13 mouse cellular contexts compared by ENCODE assay signal in the genomic region with DNA sequence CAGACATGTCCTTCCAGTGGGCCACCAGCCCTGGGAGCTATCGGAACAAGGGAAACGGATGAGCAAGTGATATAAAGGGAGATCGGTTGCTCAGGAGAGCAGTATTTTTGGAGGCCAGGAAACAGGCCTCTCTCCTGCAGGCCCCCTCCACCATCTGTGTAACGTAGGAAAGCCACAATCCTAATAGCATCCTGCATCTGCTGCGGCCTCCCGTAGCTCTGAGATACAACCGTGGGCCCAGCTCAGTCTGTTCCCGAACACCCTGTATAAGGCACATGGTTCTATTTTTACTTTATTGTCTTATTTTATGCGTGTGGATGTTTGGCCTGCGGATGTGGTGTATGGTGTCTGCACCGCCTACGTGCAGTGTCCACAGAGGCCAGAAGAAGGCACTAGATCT.
DNase-seq lines count a peak whose midpoint lies in the region; ATAC-seq and TF ChIP-seq lines count a peak whose summit lies in the region.
"Had no signal": no experiment of that assay in that cellular context is flagged by ENCODE, and none has a peak within 500 bp of the region (broad histone marks: within the 10 kb centered on the region; RNA-seq: fewer than 3 reads in every experiment).

No protein-coding gene starts in this region.

- H3K36me3 ChIP-seq in kidney, postnatal 0 days (ENCODE audit: insufficient read depth, low read length): no peaks in the 10 kb centered on the region
- no peaks in the 10 kb centered on the region for H3K36me3 ChIP-seq in kidney, adult 2 months (ENCODE audit: control insufficient read depth, insufficient read depth, low read length)
- H3K36me3 ChIP-seq in embryonic facial prominence, embryonic 13.5 days: no peaks in the 10 kb centered on the region
- H3K36me3 ChIP-seq in limb, embryonic 14.5 days (ENCODE audit: control insufficient read depth, insufficient read depth, low read length): no peaks in the 10 kb centered on the region
- H3K36me3 ChIP-seq: embryonic facial prominence, embryonic 15.5 days; hindbrain, embryonic 15.5 days; liver, embryonic 13.5 days had no signal

- H3K4me2 ChIP-seq in kidney, postnatal 0 days (ENCODE audit: low read length): no peak overlapping the region
- H3K4me2 ChIP-seq in embryonic facial prominence, embryonic 13.5 days: no peak overlapping the region
- no peak overlapping the region for H3K4me2 ChIP-seq in limb, embryonic 14.5 days (replicated peaks; ENCODE audit: low read depth, low read length, severe bottlenecking)
- H3K4me2 ChIP-seq: embryonic facial prominence, embryonic 15.5 days; hindbrain, embryonic 15.5 days; liver, embryonic 13.5 days had no signal

- TF ChIP-seq POLR2A in kidney, adult 2 months (IDR thresholded peaks at IDR 0.05; ENCODE audit: low read depth, low read length): no peak
- TF ChIP-seq POLR2A in limb, embryonic 14.5 days (IDR thresholded peaks at IDR 0.05; ENCODE audit: borderline replicate concordance, extremely low read depth, insufficient read depth, insufficient read length): no peak

- no peaks in the 10 kb centered on the region for H3K9me3 ChIP-seq in kidney, postnatal 0 days (replicated peaks; ENCODE audit: low read length)
- H3K9me3 ChIP-seq in embryonic facial prominence, embryonic 13.5 days: no peaks in the 10 kb centered on the region
- no peaks in the 10 kb centered on the region for H3K9me3 ChIP-seq in limb, embryonic 14.5 days (ENCODE audit: control insufficient read depth, low read length)
- H3K9me3 ChIP-seq: embryonic facial prominence, embryonic 15.5 days; hindbrain, embryonic 15.5 days; liver, embryonic 13.5 days had no signal

- no peaks in the 10 kb centered on the region for H3K27me3 ChIP-seq in kidney, postnatal 0 days (ENCODE audit: insufficient read depth, low read length)
- H3K27me3 ChIP-seq in kidney, adult 2 months (replicated peaks; ENCODE audit: control insufficient read depth, insufficient read depth, low read length): no peaks in the 10 kb centered on the region
- H3K27me3 ChIP-seq in embryonic facial prominence, embryonic 13.5 days: no peaks in the 10 kb centered on the region
- no peaks in the 10 kb centered on the region for H3K27me3 ChIP-seq in limb, embryonic 14.5 days (ENCODE audit: control insufficient read depth, insufficient read depth, low read length)
- H3K27me3 ChIP-seq: hindbrain, embryonic 15.5 days; liver, embryonic 13.5 days had no signal

- DNase-seq in kidney, postnatal 0 days (ENCODE audit: low spot score): no peak
- DNase-seq in kidney, adult 2 months: no peak
- peak; percentile 39 for DNase-seq in right cerebral cortex, postnatal 25 days
- DNase-seq in right cerebral cortex, postnatal 4 days: no peak
- no peak for DNase-seq in limb, embryonic 14.5 days (ENCODE audit: low spot score)
- no peak for DNase-seq in adrenal gland, postnatal 14 days
- DNase-seq in frontal cortex, postnatal 36 days (ENCODE audit: low spot score in 2 of 2): no peak
- DNase-seq: kidney, adult 9 months; liver, embryonic 13.5 days; lung, postnatal 14 days had no signal

- no peak overlapping the region for H3K27ac ChIP-seq in kidney, postnatal 0 days
- no peak overlapping the region for H3K27ac ChIP-seq in kidney, adult 2 months (ENCODE audit: insufficient read depth, low read depth, low read length)
- 0 out of 2 replicates have a peak overlapping the region, but pooled peaks have one; percentile 5 for H3K27ac ChIP-seq in embryonic facial prominence, embryonic 13.5 days
- peak overlapping the region; percentile 65 for H3K27ac ChIP-seq in limb, embryonic 14.5 days (replicated peaks; ENCODE audit: low read depth, low read length)
- H3K27ac ChIP-seq: embryonic facial prominence, embryonic 15.5 days; hindbrain, embryonic 15.5 days; liver, embryonic 13.5 days had no signal

- no peak overlapping the region for H3K4me3 ChIP-seq in kidney, postnatal 0 days (replicated peaks; ENCODE audit: low read depth, low read length)
- no peak overlapping the region for H3K4me3 ChIP-seq in kidney, adult 2 months (ENCODE audit: insufficient read depth, low read depth, low read length)
- no peak overlapping the region for H3K4me3 ChIP-seq in embryonic facial prominence, embryonic 13.5 days
- no peak overlapping the region for H3K4me3 ChIP-seq in limb, embryonic 14.5 days (replicated peaks; ENCODE audit: low read length)
- H3K4me3 ChIP-seq: embryonic facial prominence, embryonic 15.5 days; hindbrain, embryonic 15.5 days; liver, embryonic 13.5 days had no signal

- WGBS in kidney, postnatal 0 days: 90% methylated on average over 12 of the region's 12 CpGs
- WGBS in kidney, adult 2 months: 90% methylated on average over 12 of the region's 12 CpGs
- 80% methylated on average over 12 of the region's 12 CpGs for WGBS in embryonic facial prominence, embryonic 13.5 days
- WGBS in limb, embryonic 14.5 days: 50% methylated on average over 12 of the region's 12 CpGs

- H3K9ac ChIP-seq in kidney, postnatal 0 days (ENCODE audit: low read depth, low read length): no peak overlapping the region
- no peak overlapping the region for H3K9ac ChIP-seq in embryonic facial prominence, embryonic 13.5 days
- H3K9ac ChIP-seq in limb, embryonic 14.5 days (ENCODE audit: low read depth, low read length, severe bottlenecking): no peak overlapping the region
- H3K9ac ChIP-seq: embryonic facial prominence, embryonic 15.5 days; hindbrain, embryonic 15.5 days; liver, embryonic 13.5 days had no signal

- peak; percentile 2; the same call in 1 of the 2 replicates for TF ChIP-seq CTCF in kidney, postnatal 0 days (IDR thresholded peaks at IDR 0.05; ENCODE audit: low read depth)
- TF ChIP-seq CTCF in kidney, adult 2 months (conservative IDR thresholded peaks at IDR 0.05; ENCODE audit: insufficient read depth, insufficient read length, low read depth, low read length): no peak

- ATAC-seq in kidney, postnatal 0 days (replicated peaks; ENCODE audit: low FRiP score, low read depth): no peak
- no peak for ATAC-seq in embryonic facial prominence, embryonic 13.5 days (ENCODE audit: insufficient number of reproducible peaks, insufficient read depth, low FRiP score, low TSS enrichment, low read depth)
- ATAC-seq in limb, embryonic 14.5 days (ENCODE audit: low FRiP score, low read depth): peak; percentile 28; the same call in 1 of the 2 replicates

- H3K4me1 ChIP-seq in kidney, postnatal 0 days (replicated peaks; ENCODE audit: insufficient read depth, low read length): peaks cover 15% of the 10 kb centered on the region
- H3K4me1 ChIP-seq in kidney, adult 2 months (ENCODE audit: control insufficient read depth, insufficient read depth, low read length): peaks cover 10% of the 10 kb centered on the region; the same call in 1 of the 2 replicates
- H3K4me1 ChIP-seq in embryonic facial prominence, embryonic 13.5 days: peaks cover 55% of the 10 kb centered on the region
- H3K4me1 ChIP-seq in limb, embryonic 14.5 days (ENCODE audit: control insufficient read depth, insufficient read depth, low read length): peaks cover 49% of the 10 kb centered on the region

Comparison
In these comparisons a context has a peak if more than half of its experiments do, and no peak if none do; other contexts are left out.
1. H3K27ac ChIP-seq: peak in embryonic facial prominence, embryonic 13.5 days (single experiment) and limb, embryonic 14.5 days (single experiment); none in kidney, postnatal 0 days (single experiment) and kidney, adult 2 months (single experiment).